Mouse (Mus musculus): Measurements from ENCODE around the gene Tmem254a. TPM values are rescaled to one million over a fixed set of nuclear protein-coding genes. Genes with fewer than 3 reads are reported as not detected.

Gene Tmem254a
- total RNA-seq, 1 experiment: 2.4 TPM

Other genes starting within 250 kb of the Tmem254a start
- gene Ppif, start 233.5 kb downstream of the Tmem254a start, total RNA-seq (2012; rRNA removed): 24.9 and 27.0 TPM in 2 replicates
- gene Zcchc24, start 158.6 kb downstream of the Tmem254a start, total RNA-seq (2012; rRNA removed): 4.1 and 5.7 TPM in 2 replicates
- 17.0 and 18.7 TPM in 2 replicates for gene Anxa11, start 85.5 kb downstream of the Tmem254a start, total RNA-seq (2012; rRNA removed)
- gene Plac9a, start 24.6 kb downstream of the Tmem254a start, total RNA-seq (2012; rRNA removed): 1.3 and 6.5 TPM in 2 replicates
- 0.63 and 1.0 TPM in 2 replicates for gene Cphx1, start 10.6 kb upstream of the Tmem254a start, total RNA-seq (2012; rRNA removed)
- gene Duxbl1, start 50.9 kb upstream of the Tmem254a start, total RNA-seq (2012; rRNA removed): 0.32 TPM in 1 of 2 replicates, not detected in the other
- gene Gm9780, start 115.0 kb upstream of the Tmem254a start, total RNA-seq (2012; rRNA removed): 5.2 and 6.3 TPM in 2 replicates
- 23.6 and 25.1 TPM in 2 replicates for gene Tmem254c, start 139.7 kb upstream of the Tmem254a start, total RNA-seq (2012; rRNA removed)
- 0.49 and 1.6 TPM in 2 replicates for gene Cphx2, start 153.8 kb upstream of the Tmem254a start, total RNA-seq (2012; rRNA removed)
- gene Cphx3, start 154.6 kb upstream of the Tmem254a start, total RNA-seq (2012; rRNA removed): 4.5 and 12.3 TPM in 2 replicates
- 7.2 and 9.1 TPM in 2 replicates for gene Duxbl2, start 190.7 kb upstream of the Tmem254a start, total RNA-seq (2012; rRNA removed)

Measured in ES-E14 (cell line).